8 mouse cellular contexts compared by ENCODE assay signal in the genomic region with DNA sequence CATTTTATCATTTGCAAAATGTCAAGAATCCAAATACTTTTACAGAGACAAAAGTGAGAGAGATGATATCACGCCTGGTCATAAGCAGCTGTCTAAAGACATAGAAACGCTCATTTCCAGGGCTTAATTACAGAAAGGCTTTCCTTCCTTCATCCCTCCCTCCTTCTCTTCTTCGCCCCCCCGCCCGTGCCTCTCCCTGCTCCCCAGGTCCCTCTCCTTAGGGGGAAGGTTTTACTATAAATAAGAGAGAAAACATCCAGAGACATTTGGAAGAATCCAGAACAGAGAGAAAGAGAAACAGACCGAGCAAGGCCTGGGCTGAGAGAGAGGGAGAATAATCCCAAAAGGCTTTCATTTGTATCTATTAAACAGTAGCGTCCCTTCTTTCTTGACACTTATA. TPM values are rescaled to one million over a fixed set of nuclear protein-coding genes. Genes with fewer than 3 reads are reported as not detected.
DNase-seq lines count a peak whose midpoint lies in the region; ATAC-seq and TF ChIP-seq lines count a peak whose summit lies in the region.

No protein-coding gene starts in this region.

- intact Hi-C loops in left cerebral cortex, adult 2 months (cut with DNase I) = no loop called here

- DNase-seq in left cerebral cortex, adult 2 months (ENCODE audit: extremely low spot score in 1 of 2, low spot score in 2 of 2) = no peak
- no peak for DNase-seq in left cerebral cortex, adult 11 months (ENCODE audit: low spot score)
- no peak for DNase-seq in embryonic facial prominence, embryonic 11.5 days (ENCODE audit: low spot score)
- DNase-seq in intestine, embryonic 14.5 days (ENCODE audit: low spot score) = no peak
- DNase-seq in layer of hippocampus, adult 9-11 months = no peak
- DNase-seq in ovary, postnatal 14 days (ENCODE audit: low spot score) = no peak

- H3K4me2 ChIP-seq in embryonic facial prominence, embryonic 11.5 days (ENCODE audit: low read depth, low read length) = peak overlapping the region; percentile 79
- H3K4me2 ChIP-seq in intestine, embryonic 14.5 days (ENCODE audit: low read length) = peak overlapping the region; percentile 74
- H3K4me2 ChIP-seq in neural tube, embryonic 12.5 days (replicated peaks) = peak overlapping the region; percentile 70

- WGBS in embryonic facial prominence, embryonic 11.5 days = 20% methylated on average over 7 of the region's 7 CpGs
- 15% methylated on average over 7 of the region's 7 CpGs for WGBS in intestine, embryonic 14.5 days
- 19% methylated on average over 7 of the region's 7 CpGs for WGBS in neural tube, embryonic 12.5 days

- peak overlapping the region; percentile 59 for H3K4me3 ChIP-seq in left cerebral cortex, adult 2 months
- H3K4me3 ChIP-seq in embryonic facial prominence, embryonic 11.5 days (ENCODE audit: low read depth, low read length) = peak overlapping the region; percentile 89
- H3K4me3 ChIP-seq in intestine, embryonic 14.5 days (ENCODE audit: low read depth, low read length) = peak overlapping the region; percentile 99
- peak overlapping the region; percentile 81 for H3K4me3 ChIP-seq in neural tube, embryonic 12.5 days

- no peaks in the 10 kb centered on the region for H3K9me3 ChIP-seq in embryonic facial prominence, embryonic 11.5 days (replicated peaks; ENCODE audit: control insufficient read depth, low read length)
- H3K9me3 ChIP-seq in intestine, embryonic 14.5 days (ENCODE audit: control insufficient read depth, low read length) = no peaks in the 10 kb centered on the region
- no peaks in the 10 kb centered on the region for H3K9me3 ChIP-seq in neural tube, embryonic 12.5 days

- ATAC-seq in embryonic facial prominence, embryonic 11.5 days (replicated peaks; ENCODE audit: insufficient number of reproducible peaks, low FRiP score, low TSS enrichment, low read depth) = no peak
- no peak for ATAC-seq in intestine, embryonic 14.5 days (replicated peaks; ENCODE audit: low FRiP score, low TSS enrichment, low read depth)
- no peak for ATAC-seq in neural tube, embryonic 12.5 days (ENCODE audit: low FRiP score, low read depth)
- ATAC-seq in erythroid progenitor cell, adult 5-6 weeks (replicated peaks; ENCODE audit: low FRiP score, poor library complexity, severe bottlenecking) = no peak

- no peak for TF ChIP-seq CTCF in left cerebral cortex, adult 2 months (IDR thresholded peaks at IDR 0.05)

- no peaks in the 10 kb centered on the region for H3K27me3 ChIP-seq in embryonic facial prominence, embryonic 11.5 days (ENCODE audit: control insufficient read depth, insufficient read depth, low read length)
- H3K27me3 ChIP-seq in intestine, embryonic 14.5 days (replicated peaks; ENCODE audit: control insufficient read depth, insufficient read depth, low read length) = no peaks in the 10 kb centered on the region
- H3K27me3 ChIP-seq in neural tube, embryonic 12.5 days (replicated peaks) = no peaks in the 10 kb centered on the region

- no peak overlapping the region; the same call in 1 of the 2 replicates for H3K27ac ChIP-seq in left cerebral cortex, adult 2 months
- no peak overlapping the region for H3K27ac ChIP-seq in embryonic facial prominence, embryonic 11.5 days (replicated peaks; ENCODE audit: low read depth, low read length)
- H3K27ac ChIP-seq in intestine, embryonic 14.5 days (ENCODE audit: low read depth) = peak overlapping the region; percentile 88; the same call in 1 of the 2 replicates
- H3K27ac ChIP-seq in neural tube, embryonic 12.5 days = no peak overlapping the region

- no peaks in the 10 kb centered on the region; the same call in 1 of the 2 replicates for H3K4me1 ChIP-seq in embryonic facial prominence, embryonic 11.5 days (ENCODE audit: control insufficient read depth, insufficient read depth, low read length)
- peaks cover 13% of the 10 kb centered on the region for H3K4me1 ChIP-seq in intestine, embryonic 14.5 days (replicated peaks; ENCODE audit: control insufficient read depth, insufficient read depth, low read length)
- peaks cover 22% of the 10 kb centered on the region for H3K4me1 ChIP-seq in neural tube, embryonic 12.5 days

- H3K9ac ChIP-seq in embryonic facial prominence, embryonic 11.5 days (replicated peaks; ENCODE audit: low read length) = peak overlapping the region; percentile 92
- peak overlapping the region; percentile 77 for H3K9ac ChIP-seq in intestine, embryonic 14.5 days (ENCODE audit: low read length)
- H3K9ac ChIP-seq in neural tube, embryonic 12.5 days = peak overlapping the region; percentile 83

- H3K36me3 ChIP-seq in embryonic facial prominence, embryonic 11.5 days (replicated peaks; ENCODE audit: control insufficient read depth, insufficient read depth, low read depth, low read length) = peaks cover 4% of the 10 kb centered on the region; the same call in 1 of the 2 replicates
- peaks cover 45% of the 10 kb centered on the region for H3K36me3 ChIP-seq in intestine, embryonic 14.5 days (ENCODE audit: control insufficient read depth, insufficient read depth, low read length)
- H3K36me3 ChIP-seq in neural tube, embryonic 12.5 days = peaks cover 40% of the 10 kb centered on the region

RNA-seq across cellular contexts. Expression of a gene that starts 0.7 kb away (rescaled TPM):
- 10 to 100 TPM; 25.8 to 26.0 TPM for total RNA-seq in left cerebral cortex, adult 2 months (2021)
- 37.1 and 37.5 TPM in 2 replicates for polyA plus RNA-seq in embryonic facial prominence, embryonic 11.5 days (2014; fragmentation: Nextera tagmentation; extraction: Ambion mirVana)
- polyA plus RNA-seq in intestine, embryonic 14.5 days (2014; fragmentation: Nextera tagmentation; extraction: Ambion mirVana) = 36.1 and 41.5 TPM in 2 replicates
- 49.2 and 54.8 TPM in 2 replicates for polyA plus RNA-seq in neural tube, embryonic 12.5 days (2016; fragmentation: Nextera tagmentation; extraction: Ambion mirVana)
- total RNA-seq in erythroid progenitor cell, adult 5-6 weeks (2015; ENCODE audit: low replicate concordance) = 12.6 and 33.1 TPM in 2 replicates
- 4.0 and 12.8 TPM in 2 replicates for total RNA-seq in erythroid progenitor cell, adult 5-6 weeks (2017; ENCODE audit: low replicate concordance)

RNA-seq across cellular contexts. Expression of a gene that starts 1.0 kb away (rescaled TPM):
- 10 to 100 TPM; 34.4 to 35.0 TPM for total RNA-seq in left cerebral cortex, adult 2 months (2021)
- 74.8 and 75.7 TPM in 2 replicates for polyA plus RNA-seq in embryonic facial prominence, embryonic 11.5 days (2014; fragmentation: Nextera tagmentation; extraction: Ambion mirVana)
- polyA plus RNA-seq in intestine, embryonic 14.5 days (2014; fragmentation: Nextera tagmentation; extraction: Ambion mirVana) = 56.0 and 61.2 TPM in 2 replicates
- 62.5 and 65.1 TPM in 2 replicates for polyA plus RNA-seq in neural tube, embryonic 12.5 days (2016; fragmentation: Nextera tagmentation; extraction: Ambion mirVana)
- total RNA-seq in erythroid progenitor cell, adult 5-6 weeks (2015; ENCODE audit: low replicate concordance) = 18.0 and 24.1 TPM in 2 replicates
- total RNA-seq in erythroid progenitor cell, adult 5-6 weeks (2017; ENCODE audit: low replicate concordance) = 26.9 and 48.3 TPM in 2 replicates

RNA-seq across cellular contexts. Expression of a gene that starts 13.4 kb away (rescaled TPM):
- total RNA-seq in left cerebral cortex, adult 2 months (2021) = not detected
- polyA plus RNA-seq in embryonic facial prominence, embryonic 11.5 days (2014; fragmentation: Nextera tagmentation; extraction: Ambion mirVana) = 2.5 and 3.9 TPM in 2 replicates
- polyA plus RNA-seq in intestine, embryonic 14.5 days (2014; fragmentation: Nextera tagmentation; extraction: Ambion mirVana) = not detected in 2 replicates
- 81.6 and 95.9 TPM in 2 replicates for polyA plus RNA-seq in neural tube, embryonic 12.5 days (2016; fragmentation: Nextera tagmentation; extraction: Ambion mirVana)
- total RNA-seq in erythroid progenitor cell, adult 5-6 weeks (2015; ENCODE audit: low replicate concordance) = not detected in 2 replicates
- total RNA-seq in erythroid progenitor cell, adult 5-6 weeks (2017; ENCODE audit: low replicate concordance) = not detected in 2 replicates

RNA-seq across cellular contexts. Expression of a gene that starts 43.1 kb away (rescaled TPM):
- total RNA-seq in left cerebral cortex, adult 2 months (2021) = 1 to 10 TPM; 3.1 to 3.9 TPM
- 1.2 and 1.7 TPM in 2 replicates for polyA plus RNA-seq in embryonic facial prominence, embryonic 11.5 days (2014; fragmentation: Nextera tagmentation; extraction: Ambion mirVana)
- polyA plus RNA-seq in intestine, embryonic 14.5 days (2014; fragmentation: Nextera tagmentation; extraction: Ambion mirVana) = 1.6 and 2.1 TPM in 2 replicates
- 3.6 and 3.9 TPM in 2 replicates for polyA plus RNA-seq in neural tube, embryonic 12.5 days (2016; fragmentation: Nextera tagmentation; extraction: Ambion mirVana)
- total RNA-seq in erythroid progenitor cell, adult 5-6 weeks (2015; ENCODE audit: low replicate concordance) = 9.2 and 9.4 TPM in 2 replicates
- total RNA-seq in erythroid progenitor cell, adult 5-6 weeks (2017; ENCODE audit: low replicate concordance) = 3.3 and 5.2 TPM in 2 replicates

RNA-seq across cellular contexts. Expression of a gene that starts 46.9 kb away (rescaled TPM):
- 100 to 1,000 TPM; 181 to 198 TPM for total RNA-seq in left cerebral cortex, adult 2 months (2021)
- 1.6 and 2.7 TPM in 2 replicates for polyA plus RNA-seq in embryonic facial prominence, embryonic 11.5 days (2014; fragmentation: Nextera tagmentation; extraction: Ambion mirVana)
- 2.8 and 3.5 TPM in 2 replicates for polyA plus RNA-seq in intestine, embryonic 14.5 days (2014; fragmentation: Nextera tagmentation; extraction: Ambion mirVana)
- 25.5 and 28.4 TPM in 2 replicates for polyA plus RNA-seq in neural tube, embryonic 12.5 days (2016; fragmentation: Nextera tagmentation; extraction: Ambion mirVana)
- total RNA-seq in erythroid progenitor cell, adult 5-6 weeks (2015; ENCODE audit: low replicate concordance) = not detected in 2 replicates
- total RNA-seq in erythroid progenitor cell, adult 5-6 weeks (2017; ENCODE audit: low replicate concordance) = not detected in 2 replicates

Comparison
In these comparisons a context has a peak if more than half of its experiments do, and no peak if none do; other contexts are left out.
1. RNA of a gene that starts 13.4 kb away (polyA plus RNA-seq): 81.6 to 95.9 TPM in neural tube, embryonic 12.5 days; 2.5 to 3.9 TPM in embryonic facial prominence, embryonic 11.5 days and not detected in intestine, embryonic 14.5 days; every median in the first group is over 10 times any median in the second.
2. Peak in every context shown above with its lines, with median percentiles within 50 percentile points of each other: H3K4me3 ChIP-seq, H3K4me2 ChIP-seq and H3K9ac ChIP-seq.